Mouse (Mus musculus): ENCODE measurements around the gene Itga6. TPM values are rescaled to one million over a fixed set of nuclear protein-coding genes. Genes with fewer than 3 reads are reported as not detected.
A peak's percentile ranks its signal among the peaks of the same experiment; 100 is the strongest.

Itga6 gene
- polyA plus RNA-seq, 1 experiment from 2014 or later, result 34.3 TPM

- no peaks in the 10 kb centered on the region for H3K36me3 ChIP-seq
- WGBS, result 86% methylated on average over 5 of the region's 5 CpGs
- H3K27me3 ChIP-seq (ENCODE audit: low read depth, poor library complexity, severe bottlenecking), result peaks cover 9% of the 10 kb centered on the region; the same call in 1 of the 2 replicates
- no peak for DNase-seq (ENCODE audit: low spot score)
- H3K4me3 ChIP-seq, result no peak overlapping the region
- H3K9me3 ChIP-seq (replicated peaks), result no peaks in the 10 kb centered on the region
- H3K4me1 ChIP-seq, result peaks cover 16% of the 10 kb centered on the region
- no peak overlapping the region for H3K27ac ChIP-seq (replicated peaks)
These were observed 11.7 kb downstream of the Itga6 start for GRCm38 (mm10) chr2:71757098-71757497.

- no peak for DNase-seq (ENCODE audit: low spot score)
- Histone ChIP-seq H3K36me3 (no peaks in the 10 kb centered on the region), H3K27ac (replicated peaks) (no peak overlapping the region), H3K9me3 (replicated peaks) (no peaks in the 10 kb centered on the region), H3K27me3 (ENCODE audit: low read depth, poor library complexity, severe bottlenecking) (peaks cover 4% of the 10 kb centered on the region; the same call in 1 of the 2 replicates), H3K4me1 (peaks cover 22% of the 10 kb centered on the region), H3K4me3 (no peak overlapping the region)
- 61% methylated on average over 19 of the region's 19 CpGs for WGBS
These were observed 13.4 kb downstream of the Itga6 start for GRCm38 (mm10) chr2:71758591-71759531.

GRCm38 (mm10) chr2:71760091-71760490 lies 14.7 kb downstream of the Itga6 start:
- no peak for DNase-seq (ENCODE audit: low spot score)

GRCm38 (mm10) chr2:71761081-71761480 lies 15.7 kb downstream of the Itga6 start:
- Histone ChIP-seq H3K27me3 (ENCODE audit: low read depth, poor library complexity, severe bottlenecking) (peaks cover 4% of the 10 kb centered on the region; the same call in 1 of the 2 replicates), H3K27ac (replicated peaks) (no peak overlapping the region), H3K4me3 (no peak overlapping the region), H3K36me3 (no peaks in the 10 kb centered on the region), H3K9me3 (replicated peaks) (no peaks in the 10 kb centered on the region), H3K4me1 (peaks cover 25% of the 10 kb centered on the region)
- DNase-seq (ENCODE audit: low spot score), result no peak
- WGBS, result 95% methylated on average over 9 of the region's 9 CpGs

More at GRCm38 (mm10) chr2:71760091-71760490, 14.7 kb downstream of the Itga6 start:
- no peaks in the 10 kb centered on the region for H3K9me3 ChIP-seq (replicated peaks)
- H3K4me1 ChIP-seq, result peaks cover 25% of the 10 kb centered on the region
- peaks cover 4% of the 10 kb centered on the region; the same call in 1 of the 2 replicates for H3K27me3 ChIP-seq (ENCODE audit: low read depth, poor library complexity, severe bottlenecking)
- WGBS, result 81% methylated on average over 4 of the region's 4 CpGs
- H3K4me3 ChIP-seq, result no peak overlapping the region
- H3K36me3 ChIP-seq, result no peaks in the 10 kb centered on the region
- H3K27ac ChIP-seq (replicated peaks), result no peak overlapping the region

GRCm38 (mm10) chr2:71764525-71764924 lies 19.1 kb downstream of the Itga6 start:
- Histone ChIP-seq H3K4me1 (peaks cover 15% of the 10 kb centered on the region), H3K4me3 (no peak overlapping the region), H3K9me3 (replicated peaks) (no peaks in the 10 kb centered on the region), H3K27me3 (ENCODE audit: low read depth, poor library complexity, severe bottlenecking) (no peaks in the 10 kb centered on the region), H3K36me3 (no peaks in the 10 kb centered on the region), H3K27ac (replicated peaks) (no peak overlapping the region; the same call in 1 of the 2 replicates)
- DNase-seq (ENCODE audit: low spot score), result no peak
- WGBS, result 78% methylated on average over 5 of the region's 5 CpGs

GRCm38 (mm10) chr2:71764961-71765735 lies 19.7 kb downstream of the Itga6 start:
- 82% methylated on average over 3 of the region's 3 CpGs for WGBS
- no peak overlapping the region; the same call in 1 of the 2 replicates for H3K27ac ChIP-seq (replicated peaks)

GRCm38 (mm10) chr2:71766007-71766406 lies 20.6 kb downstream of the Itga6 start:
- 88% methylated on average over 5 of the region's 5 CpGs for WGBS

More at GRCm38 (mm10) chr2:71764961-71765735, 19.7 kb downstream of the Itga6 start:
- Histone ChIP-seq H3K4me3 (no peak overlapping the region), H3K36me3 (no peaks in the 10 kb centered on the region), H3K4me1 (peaks cover 9% of the 10 kb centered on the region), H3K27me3 (ENCODE audit: low read depth, poor library complexity, severe bottlenecking) (no peaks in the 10 kb centered on the region), H3K9me3 (replicated peaks) (no peaks in the 10 kb centered on the region)
- DNase-seq (ENCODE audit: low spot score), result no peak

GRCm38 (mm10) chr2:71767019-71767610 lies 21.7 kb downstream of the Itga6 start:
- Histone ChIP-seq H3K27me3 (ENCODE audit: low read depth, poor library complexity, severe bottlenecking) (no peaks in the 10 kb centered on the region), H3K9me3 (replicated peaks) (no peaks in the 10 kb centered on the region), H3K4me3 (no peak overlapping the region), H3K4me1 (peaks cover 9% of the 10 kb centered on the region), H3K27ac (replicated peaks) (no peak overlapping the region), H3K36me3 (no peaks in the 10 kb centered on the region)
- no peak for DNase-seq (ENCODE audit: low spot score)
- 92% methylated on average over 6 of the region's 6 CpGs for WGBS

More at GRCm38 (mm10) chr2:71766007-71766406, 20.6 kb downstream of the Itga6 start:
- H3K27me3 ChIP-seq (ENCODE audit: low read depth, poor library complexity, severe bottlenecking), result no peaks in the 10 kb centered on the region
- H3K4me3 ChIP-seq, result no peak overlapping the region
- no peaks in the 10 kb centered on the region for H3K36me3 ChIP-seq
- no peaks in the 10 kb centered on the region for H3K9me3 ChIP-seq (replicated peaks)
- no peak overlapping the region for H3K27ac ChIP-seq (replicated peaks)
- no peak for DNase-seq (ENCODE audit: low spot score)
- H3K4me1 ChIP-seq, result peaks cover 9% of the 10 kb centered on the region

- Histone ChIP-seq H3K27me3 (ENCODE audit: low read depth, poor library complexity, severe bottlenecking) (no peaks in the 10 kb centered on the region), H3K27ac (replicated peaks) (no peak overlapping the region), H3K4me3 (no peak overlapping the region), H3K36me3 (no peaks in the 10 kb centered on the region), H3K4me1 (peaks cover 20% of the 10 kb centered on the region), H3K9me3 (replicated peaks) (no peaks in the 10 kb centered on the region)
- WGBS, result 92% methylated on average over 4 of the region's 4 CpGs
- DNase-seq (ENCODE audit: low spot score), result no peak
These were observed 26.3 kb downstream of the Itga6 start for GRCm38 (mm10) chr2:71771762-71772161.

GRCm38 (mm10) chr2:71773714-71774113 lies 28.3 kb downstream of the Itga6 start:
- Histone ChIP-seq H3K4me3 (no peak overlapping the region), H3K27me3 (ENCODE audit: low read depth, poor library complexity, severe bottlenecking) (no peaks in the 10 kb centered on the region), H3K9me3 (replicated peaks) (no peaks in the 10 kb centered on the region), H3K27ac (replicated peaks) (no peak overlapping the region), H3K4me1 (peaks cover 20% of the 10 kb centered on the region), H3K36me3 (no peaks in the 10 kb centered on the region)
- DNase-seq (ENCODE audit: low spot score), result no peak
- WGBS, result 92% methylated on average over 5 of the region's 5 CpGs

GRCm38 (mm10) chr2:71774246-71774951 lies 29.0 kb downstream of the Itga6 start:
- 75% methylated on average over 10 of the region's 10 CpGs for WGBS
- H3K9me3 ChIP-seq (replicated peaks), result no peaks in the 10 kb centered on the region
- DNase-seq (ENCODE audit: low spot score), result no peak
- no peak overlapping the region for H3K27ac ChIP-seq (replicated peaks)
- no peaks in the 10 kb centered on the region for H3K36me3 ChIP-seq
- no peak overlapping the region for H3K4me3 ChIP-seq
- peaks cover 21% of the 10 kb centered on the region for H3K4me1 ChIP-seq
- no peaks in the 10 kb centered on the region for H3K27me3 ChIP-seq (ENCODE audit: low read depth, poor library complexity, severe bottlenecking)

GRCm38 (mm10) chr2:71775201-71775611 lies 29.8 kb downstream of the Itga6 start:
- peak; percentile 34 for DNase-seq (ENCODE audit: low spot score)
- Histone ChIP-seq H3K27me3 (ENCODE audit: low read depth, poor library complexity, severe bottlenecking) (no peaks in the 10 kb centered on the region), H3K36me3 (no peaks in the 10 kb centered on the region), H3K27ac (replicated peaks) (peak overlapping the region; percentile 10; the same call in 1 of the 2 replicates), H3K9me3 (replicated peaks) (no peaks in the 10 kb centered on the region), H3K4me1 (peaks cover 28% of the 10 kb centered on the region), H3K4me3 (peak overlapping the region; percentile 28)
- WGBS, result 36% methylated on average over 9 of the region's 9 CpGs

Data from midbrain, embryonic 10.5 days (tissue).